Mouse (Mus musculus) embryonic facial prominence, embryonic 14.5 days (tissue): ENCODE results near the gene Cpne6. TPM values are rescaled to one million over a fixed set of nuclear protein-coding genes. Genes with fewer than 3 reads are reported as not detected.

Experiments
- ATAC-seq: fragments of 200-750 bp; cut with Nextera tagmentation; 2 replicates; pipeline ENCODE4 v1.8.0; 2017; ENCODE audit warnings: low read depth, moderate number of reproducible peaks, moderate TSS enrichment
- DNase-seq: peaks from one replicate; pipeline ENCODE4 v3.0.0-alpha.2; 2015; ENCODE audit warnings: low spot score
- H3K27ac ChIP-seq: fragments of 300-500 bp; sonication (generic); replicated peaks from 2 replicates; pipeline ENCODE4 v1.5.1; 2014; ENCODE audit warnings: low read depth, mild to moderate bottlenecking, low read length, moderate library complexity
- H3K27me3 ChIP-seq: fragments of 300-500 bp; sonication (generic); replicated peaks from 2 replicates; pipeline ENCODE4 v1.6.1; 2014; ENCODE audit warnings: low read length; ENCODE audit not compliant: control insufficient read depth, insufficient read depth
- H3K36me3 ChIP-seq: fragments of 300-500 bp; sonication (generic); 2 replicates; pipeline ENCODE4 v1.6.1; 2014; ENCODE audit warnings: low read length, mixed read lengths; ENCODE audit not compliant: control insufficient read depth, insufficient read depth
- H3K4me1 ChIP-seq: fragments of 300-500 bp; sonication (generic); 2 replicates; pipeline ENCODE4 v1.6.1; 2014; ENCODE audit warnings: antibody characterized with exemption, low read length; ENCODE audit not compliant: control insufficient read depth, insufficient read depth
- H3K4me2 ChIP-seq: fragments of 300-500 bp; sonication (generic); 2 replicates; pipeline ENCODE4 v1.6.1; 2014; ENCODE audit warnings: low read depth, mild to moderate bottlenecking, low read length, moderate library complexity, mixed read lengths
- H3K4me3 ChIP-seq: fragments of 300-500 bp; sonication (generic); 2 replicates; pipeline ENCODE4 v1.5.1; 2014; ENCODE audit warnings: low read depth, mild to moderate bottlenecking, low read length
- H3K9ac ChIP-seq: fragments of 300-500 bp; sonication (generic); 2 replicates; pipeline ENCODE4 v1.6.1; 2014; ENCODE audit warnings: low read depth, mild to moderate bottlenecking, low read length, moderate library complexity, mixed read lengths
- H3K9me3 ChIP-seq: fragments of 300-500 bp; sonication (generic); 2 replicates; pipeline ENCODE4 v1.6.1; 2016; ENCODE audit warnings: low read length; ENCODE audit not compliant: control insufficient read depth
- WGBS: fragments of 180-500 bp; shearing (Covaris S2); extraction: QIAGEN DNeasy Blood & Tissue Kit; methylation state at CpG from one replicate; pipeline ENCODE4 v1.1.7; 2014; 5-methylcytosine and 5-hydroxymethylcytosine counted together
- polyA plus RNA-seq: library from polyadenylated mRNA; unstranded; fragments of >200 nt; fragmentation: Nextera tagmentation; extraction: Ambion mirVana; gene quantifications from 2 replicates; pipeline ENCODE4 v1.2.1, GENCODE M21; 2014

Cpne6 gene
- polyA plus RNA-seq, 1 experiment from 2014 or later, result 5.2 TPM

- Histone ChIP-seq H3K9me3 (no peaks in the 10 kb centered on the region), H3K9ac (no peak overlapping the region), H3K36me3 (peaks cover 13% of the 10 kb centered on the region; the same call in 1 of the 2 replicates), H3K4me2 (no peak overlapping the region), H3K27ac (no peak overlapping the region), H3K4me1 (no peaks in the 10 kb centered on the region; the same call in 1 of the 2 replicates), H3K4me3 (no peak overlapping the region), H3K27me3 (no peaks in the 10 kb centered on the region)
- 100% methylated on average over 1 of the region's 1 CpGs for WGBS
- ATAC-seq (no peak), DNase-seq (no peak)
Observed at GRCm38 (mm10) chr14:55477421-55477820, 32.8 kb upstream of the Cpne6 start.

DNA sequence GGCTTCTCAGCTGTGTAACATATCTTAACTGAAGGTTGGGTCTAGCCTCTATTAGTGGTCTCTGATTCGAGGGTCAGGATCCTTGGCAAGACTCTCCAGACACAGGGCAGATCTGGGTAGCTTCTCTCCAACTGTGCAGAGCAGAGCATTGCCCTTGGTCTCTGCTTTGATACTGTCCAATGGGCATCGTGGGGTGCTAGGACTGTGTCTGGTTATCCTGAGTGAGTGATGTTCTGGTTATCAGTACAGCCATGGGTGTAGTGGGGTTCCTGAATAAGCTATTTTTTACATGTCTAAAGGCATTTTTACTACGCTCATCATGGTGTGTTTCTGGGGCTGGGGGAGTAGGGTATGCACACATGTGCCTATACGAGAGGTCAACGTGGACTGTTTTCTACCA lies 32.4 kb upstream of the Cpne6 start:
- 93% methylated on average over 5 of the region's 5 CpGs for WGBS
- DNase-seq, result no peak
- Histone ChIP-seq H3K4me3 (no peak overlapping the region), H3K4me1 (no peaks in the 10 kb centered on the region; the same call in 1 of the 2 replicates), H3K9me3 (no peaks in the 10 kb centered on the region), H3K27ac (no peak overlapping the region), H3K9ac (peak overlapping the region; percentile 77; the same call in 1 of the 2 replicates), H3K27me3 (no peaks in the 10 kb centered on the region), H3K4me2 (peak overlapping the region; percentile 69), H3K36me3 (peaks cover 13% of the 10 kb centered on the region; the same call in 1 of the 2 replicates)
- ATAC-seq, result no peak

DNA sequence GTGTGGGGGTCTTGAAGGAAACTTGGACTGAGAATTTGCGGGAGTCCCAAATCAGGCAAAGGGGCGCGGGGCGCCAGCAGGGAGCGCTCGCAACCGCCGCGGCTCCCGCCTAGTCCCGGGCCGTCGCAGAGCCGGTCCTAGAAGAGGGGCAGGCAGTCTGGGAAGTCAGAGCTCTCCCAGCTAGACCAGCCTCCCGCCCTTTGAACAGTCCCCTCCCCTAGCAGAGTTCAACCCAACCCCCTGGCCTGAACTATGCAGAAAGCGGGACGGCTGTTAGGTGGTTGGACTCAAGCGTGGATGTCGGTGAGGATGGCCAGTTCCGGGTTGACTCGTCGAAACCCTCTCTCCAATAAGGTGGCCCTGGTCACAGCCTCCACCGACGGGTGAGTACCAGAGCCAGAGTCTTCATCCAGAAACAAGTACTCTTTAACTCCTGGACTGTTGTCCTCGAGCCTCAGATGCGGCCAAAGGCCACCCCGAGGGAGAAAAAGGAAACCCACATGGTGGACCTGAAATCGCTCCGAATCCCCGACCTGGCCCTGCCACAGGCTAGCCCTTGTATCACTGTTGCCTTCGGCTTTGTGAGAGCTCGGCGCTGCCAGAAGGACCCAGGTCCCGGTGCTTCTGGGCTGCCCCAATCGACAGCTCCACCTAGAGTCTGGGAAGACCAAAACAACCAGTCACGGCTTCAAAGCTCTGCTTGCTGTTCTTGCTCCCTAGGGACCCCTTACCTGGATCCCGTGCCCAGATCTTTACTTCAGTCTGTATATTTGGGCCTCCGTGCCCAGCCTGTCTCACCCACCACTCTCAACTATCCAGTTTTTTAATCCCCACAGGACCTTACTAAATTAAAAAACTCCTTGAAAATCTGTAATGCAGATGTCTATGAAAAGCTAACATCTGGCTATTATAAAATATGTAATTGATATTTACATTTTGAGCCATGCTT lies 31.3 kb upstream of the Cpne6 start, which contains the start of gene Dhrs4:
TSS of gene Dhrs4 (plus strand) at position 108 of the 949 bp plus-strand sequence.
- peak within 1 kb of the TSS; percentile 86 for H3K27ac ChIP-seq
- peak within 1 kb of the TSS; percentile 77 for H3K9ac ChIP-seq
- WGBS, result 1% methylated on average over 27 of the region's 38 CpGs
- ATAC-seq (peak; percentile 98), DNase-seq (peak; percentile 94)
- peaks cover 13% of the 10 kb centered on the region; the same call in 1 of the 2 replicates for H3K36me3 ChIP-seq
- H3K27me3 ChIP-seq, result no peaks in the 10 kb centered on the region
- peak within 1 kb of the TSS; percentile 69 for H3K4me2 ChIP-seq
- H3K4me1 ChIP-seq, result no peaks in the 10 kb centered on the region; the same call in 1 of the 2 replicates
- H3K4me3 ChIP-seq, result peak within 1 kb of the TSS; percentile 71
- H3K9me3 ChIP-seq, result no peaks in the 10 kb centered on the region

- Histone ChIP-seq H3K4me2 (peak overlapping the region; percentile 69), H3K27me3 (no peaks in the 10 kb centered on the region), H3K4me1 (no peaks in the 10 kb centered on the region; the same call in 1 of the 2 replicates), H3K9me3 (no peaks in the 10 kb centered on the region), H3K36me3 (peaks cover 17% of the 10 kb centered on the region; the same call in 1 of the 2 replicates), H3K4me3 (0 out of 2 replicates have a peak overlapping the region, but pooled peaks have one; percentile 71), H3K9ac (no peak overlapping the region), H3K27ac (no peak overlapping the region)
- 90% methylated on average over 10 of the region's 10 CpGs for WGBS
- ATAC-seq, result no peak
- DNase-seq, result no peak
Observed at GRCm38 (mm10) chr14:55479629-55480028, 30.6 kb upstream of the Cpne6 start.

- no peaks in the 10 kb centered on the region for H3K9me3 ChIP-seq
- no peak for DNase-seq
- WGBS, result 78% methylated on average over 5 of the region's 5 CpGs
- peaks cover 18% of the 10 kb centered on the region; the same call in 1 of the 2 replicates for H3K36me3 ChIP-seq
- no peak overlapping the region for H3K9ac ChIP-seq
- ATAC-seq, result no peak
- no peaks in the 10 kb centered on the region for H3K27me3 ChIP-seq
- H3K4me3 ChIP-seq, result no peak overlapping the region
- H3K27ac ChIP-seq, result no peak overlapping the region
- no peak overlapping the region for H3K4me2 ChIP-seq
- H3K4me1 ChIP-seq, result no peaks in the 10 kb centered on the region; the same call in 1 of the 2 replicates
Observed at GRCm38 (mm10) chr14:55484430-55485085, 25.7 kb upstream of the Cpne6 start.

GRCm38 (mm10) chr14:55486836-55487235 lies 23.4 kb upstream of the Cpne6 start:
- DNase-seq (no peak), ATAC-seq (no peak)
- H3K27me3 ChIP-seq, result no peaks in the 10 kb centered on the region
- H3K27ac ChIP-seq, result no peak overlapping the region
- 85% methylated on average over 8 of the region's 8 CpGs for WGBS
- 0 out of 2 replicates have a peak, but pooled peaks cover 3% of the 10 kb centered on the region for H3K4me1 ChIP-seq
- H3K9ac ChIP-seq, result no peak overlapping the region
- H3K4me2 ChIP-seq, result no peak overlapping the region
- no peaks in the 10 kb centered on the region for H3K9me3 ChIP-seq
- peaks cover 9% of the 10 kb centered on the region; the same call in 1 of the 2 replicates for H3K36me3 ChIP-seq
- no peak overlapping the region for H3K4me3 ChIP-seq

DNA sequence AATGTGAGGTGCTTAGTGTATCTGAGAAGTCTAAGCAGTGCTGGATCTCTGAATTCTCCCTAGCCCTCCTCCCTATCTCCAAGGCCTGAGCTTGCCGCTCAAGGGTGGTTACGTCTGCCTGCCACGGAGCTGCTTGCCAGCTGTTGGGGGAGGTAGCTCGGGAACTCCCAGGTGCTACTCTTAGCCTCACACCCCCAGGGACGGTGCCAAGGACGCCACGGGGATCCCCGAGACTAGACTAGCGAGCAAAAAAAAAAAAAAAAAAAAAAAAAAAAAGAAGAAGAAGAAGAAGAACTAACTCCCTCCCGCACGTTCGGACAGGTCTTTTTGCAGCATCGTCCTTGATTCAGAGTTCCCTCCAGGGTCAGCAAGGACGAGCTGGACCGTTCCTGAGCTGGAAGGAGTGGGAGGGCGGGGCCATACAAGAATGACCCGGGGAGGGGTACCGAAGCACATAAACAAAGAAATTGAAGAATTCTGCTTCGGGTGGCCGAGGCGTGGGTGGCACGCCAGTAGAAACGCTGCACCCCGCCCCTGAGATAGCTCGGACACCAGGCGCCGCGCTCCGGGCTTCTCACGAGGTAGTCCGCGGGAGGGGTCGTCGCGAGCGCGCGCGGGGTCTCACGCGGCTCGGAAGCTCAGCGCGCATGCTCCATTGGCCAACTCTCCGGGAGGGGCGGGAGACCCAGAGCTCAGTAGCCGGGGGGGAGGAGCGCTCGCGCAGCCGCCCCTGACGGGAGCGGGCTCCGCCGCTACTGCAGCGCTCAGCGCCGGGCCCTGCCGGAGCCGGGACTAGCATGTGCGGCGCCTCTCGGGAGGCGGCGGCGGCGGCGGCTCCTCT lies 19.7 kb upstream of the Cpne6 start, which contains the start of gene Carmil3:
TSS of gene Carmil3 (plus strand) at position 291 of the 841 bp plus-strand sequence.
- H3K4me2 ChIP-seq, result peak within 1 kb of the TSS; percentile 89
- H3K9me3 ChIP-seq, result no peaks in the 10 kb centered on the region
- no peaks in the 10 kb centered on the region for H3K36me3 ChIP-seq
- 0 out of 2 replicates have a peak, but pooled peaks cover 3% of the 10 kb centered on the region for H3K4me1 ChIP-seq
- ATAC-seq (peak; percentile 91), DNase-seq (peak; percentile 94)
- no peaks in the 10 kb centered on the region for H3K27me3 ChIP-seq
- WGBS, result under 1% methylated on average over 43 of the region's 68 CpGs
- H3K9ac ChIP-seq, result peak within 1 kb of the TSS; percentile 72
- peak within 1 kb of the TSS; percentile 66 for H3K27ac ChIP-seq
- H3K4me3 ChIP-seq, result peak within 1 kb of the TSS; percentile 70
